Mouse (Mus musculus) lung, embryonic 16.5 days (tissue): ENCODE measurements at regions not wholly inside any gene's neighbourhood (a gene's known extent, or its start where the extent isn't known, plus 50 kb on each side); places are given as distances from the start of the nearest gene placed in this dataset.
A peak's percentile ranks its signal among the peaks of the same experiment; 100 is the strongest.

Experiments used
- ATAC-seq: fragments of 200-750 bp; cut with Nextera tagmentation; 2 replicates; pipeline ENCODE4 v1.8.0; 2017; ENCODE audit warnings: low read depth, mild to moderate bottlenecking, moderate library complexity
- H3K27ac ChIP-seq: fragments of 300-500 bp; sonication (generic); 2 replicates; pipeline ENCODE4 v1.5.1; 2014; ENCODE audit warnings: mild to moderate bottlenecking, control low read depth, low read length
- H3K27me3 ChIP-seq: fragments of 300-500 bp; sonication (generic); 2 replicates; pipeline ENCODE4 v1.6.1; 2014; ENCODE audit warnings: low read depth, low read length, mixed read lengths; ENCODE audit not compliant: control insufficient read depth, insufficient read depth
- H3K36me3 ChIP-seq: fragments of 300-500 bp; sonication (generic); 2 replicates; pipeline ENCODE4 v1.6.1; 2014; ENCODE audit warnings: low read length; ENCODE audit not compliant: control insufficient read depth, insufficient read depth
- H3K4me1 ChIP-seq: fragments of 300-500 bp; sonication (generic); replicated peaks from 2 replicates; pipeline ENCODE4 v1.6.1; 2014; ENCODE audit warnings: low read length, mixed read lengths; ENCODE audit not compliant: control insufficient read depth, insufficient read depth
- H3K4me2 ChIP-seq: fragments of 300-500 bp; sonication (generic); 2 replicates; pipeline ENCODE4 v1.6.1; 2014; ENCODE audit warnings: low read depth, low read length, control low read depth
- H3K4me3 ChIP-seq: fragments of 300-500 bp; sonication (generic); 2 replicates; pipeline ENCODE4 v1.5.1; 2014; ENCODE audit warnings: mild to moderate bottlenecking, low read length, control low read depth
- H3K9ac ChIP-seq: fragments of 300-500 bp; sonication (generic); 2 replicates; pipeline ENCODE4 v1.6.1; 2014; ENCODE audit warnings: low read length, control low read depth
- H3K9me3 ChIP-seq: fragments of 300-500 bp; sonication (generic); 2 replicates; pipeline ENCODE4 v1.6.1; 2016; ENCODE audit warnings: low read length; ENCODE audit not compliant: control insufficient read depth
- WGBS: fragments of 180-500 bp; shearing (Covaris S2); extraction: QIAGEN DNeasy Blood & Tissue Kit; methylation state at CpG from one replicate; pipeline ENCODE4 v1.1.7; 2014; 5-methylcytosine and 5-hydroxymethylcytosine counted together

DNA sequence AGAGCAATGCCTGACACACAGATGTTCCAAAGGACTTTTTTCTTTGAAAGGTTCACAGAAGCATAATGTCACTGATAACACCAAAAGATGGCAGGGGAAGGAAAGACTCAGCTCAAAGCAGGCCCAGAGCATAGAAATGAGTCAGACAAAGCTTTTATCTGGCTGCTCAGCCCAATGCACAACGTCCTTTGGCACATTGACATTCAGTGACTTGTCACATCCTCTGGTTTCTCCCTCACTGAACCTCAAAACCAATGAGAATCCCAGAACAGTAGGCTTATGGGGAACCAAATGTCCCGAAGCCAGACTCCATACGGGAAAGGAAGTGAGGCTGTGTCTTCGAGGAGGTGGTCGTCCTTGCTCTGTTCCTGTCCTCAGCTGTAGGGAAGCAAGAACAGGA is 95.2 kb upstream of the Cd180 start:
- WGBS, result 79% methylated on average over 5 of the region's 5 CpGs
- H3K36me3 ChIP-seq, result no peaks in the 10 kb centered on the region

DNA sequence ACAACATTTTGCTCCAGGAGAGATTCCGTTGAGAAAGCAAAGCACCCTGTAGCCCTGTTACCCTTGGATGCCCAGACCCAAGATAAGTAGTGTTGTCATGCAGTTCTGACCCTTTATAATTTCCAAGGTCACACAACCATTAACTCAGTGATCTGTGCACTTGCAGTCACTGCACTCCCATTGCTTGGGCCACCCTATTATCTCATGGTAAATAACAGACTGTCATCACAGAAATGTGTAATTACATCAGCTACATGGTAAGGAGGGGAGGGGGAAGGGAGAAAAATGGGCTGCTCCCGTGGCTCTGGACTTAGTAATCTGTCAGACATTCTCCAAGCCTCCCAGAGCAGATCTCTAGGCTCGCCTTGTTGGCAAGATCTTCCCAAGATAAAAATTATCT is 93.8 kb upstream of the Cd180 start:
- no peak for ATAC-seq
- no peak overlapping the region for H3K27ac ChIP-seq
- WGBS, result 36% methylated on average over 3 of the region's 3 CpGs

More for the DNA sequence above, 95.2 kb upstream of the Cd180 start:
- no peaks in the 10 kb centered on the region for H3K27me3 ChIP-seq
- no peak overlapping the region for H3K9ac ChIP-seq
- H3K4me3 ChIP-seq, result no peak overlapping the region
- H3K9me3 ChIP-seq, result no peaks in the 10 kb centered on the region
- peaks cover 16% of the 10 kb centered on the region for H3K4me1 ChIP-seq
- no peak overlapping the region for H3K27ac ChIP-seq
- no peak overlapping the region for H3K4me2 ChIP-seq
- no peak for ATAC-seq

DNA sequence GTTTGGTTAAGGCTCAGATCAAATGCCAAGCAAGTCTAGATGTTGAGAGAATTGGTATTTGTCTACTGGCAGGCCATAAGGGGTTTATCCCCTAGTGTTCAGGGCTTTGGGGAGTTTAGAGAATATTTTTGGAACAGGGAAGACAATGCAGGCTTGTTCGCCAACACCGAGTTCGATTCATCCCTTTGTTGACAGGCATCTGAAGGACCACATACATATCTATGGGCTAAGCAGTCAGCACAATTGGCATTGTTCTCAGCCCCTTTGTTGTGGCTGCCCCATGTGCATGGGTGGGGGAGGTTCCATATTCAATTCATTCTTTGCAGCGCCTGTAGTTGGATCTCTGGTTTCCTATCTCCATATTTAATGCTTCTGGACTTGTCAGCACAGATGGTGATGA is 93.3 kb upstream of the Cd180 start:
- no peak overlapping the region for H3K27ac ChIP-seq
- no peaks in the 10 kb centered on the region for H3K27me3 ChIP-seq
- 78% methylated on average over 4 of the region's 4 CpGs for WGBS
- no peak overlapping the region for H3K9ac ChIP-seq
- no peaks in the 10 kb centered on the region for H3K9me3 ChIP-seq
- no peaks in the 10 kb centered on the region for H3K36me3 ChIP-seq
- H3K4me3 ChIP-seq, result no peak overlapping the region
- H3K4me2 ChIP-seq, result no peak overlapping the region
- ATAC-seq, result no peak
- no peaks in the 10 kb centered on the region for H3K4me1 ChIP-seq

More for the DNA sequence above, 93.8 kb upstream of the Cd180 start:
- Histone ChIP-seq H3K4me1 (peaks cover 2% of the 10 kb centered on the region; the same call in 1 of the 2 replicates), H3K4me2 (no peak overlapping the region), H3K9ac (no peak overlapping the region), H3K4me3 (no peak overlapping the region), H3K9me3 (no peaks in the 10 kb centered on the region), H3K36me3 (no peaks in the 10 kb centered on the region), H3K27me3 (no peaks in the 10 kb centered on the region)

DNA sequence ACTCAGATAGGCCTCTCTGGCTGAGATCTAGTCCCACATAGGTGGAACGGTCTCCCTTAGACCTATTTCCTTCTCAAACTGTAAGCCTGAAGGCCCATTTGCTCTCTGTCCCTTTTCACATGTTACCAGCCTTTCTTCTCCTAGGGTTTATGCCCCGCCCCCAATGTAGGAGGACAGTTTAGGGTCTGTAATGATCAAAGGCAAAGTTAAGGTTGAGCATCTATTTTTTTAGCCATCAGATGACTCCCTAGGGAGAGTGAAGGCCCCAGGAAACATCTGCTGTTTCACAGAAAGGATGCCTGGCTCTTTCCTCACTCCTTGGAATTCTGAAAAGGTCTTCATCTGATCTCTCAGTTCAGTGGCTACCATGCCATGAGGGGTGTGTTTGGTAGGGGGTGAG is 68.9 kb upstream of the Cd180 start:
- Histone ChIP-seq H3K27ac (peak overlapping the region; percentile 95), H3K27me3 (no peaks in the 10 kb centered on the region), H3K4me3 (no peak overlapping the region), H3K9me3 (no peaks in the 10 kb centered on the region), H3K9ac (no peak overlapping the region), H3K4me1 (peaks cover 3% of the 10 kb centered on the region), H3K36me3 (no peaks in the 10 kb centered on the region), H3K4me2 (no peak overlapping the region)
- ATAC-seq, result 0 out of 2 replicates have a peak, but pooled peaks have one; percentile 11
- WGBS, result 87% methylated on average over 2 of the region's 2 CpGs

DNA sequence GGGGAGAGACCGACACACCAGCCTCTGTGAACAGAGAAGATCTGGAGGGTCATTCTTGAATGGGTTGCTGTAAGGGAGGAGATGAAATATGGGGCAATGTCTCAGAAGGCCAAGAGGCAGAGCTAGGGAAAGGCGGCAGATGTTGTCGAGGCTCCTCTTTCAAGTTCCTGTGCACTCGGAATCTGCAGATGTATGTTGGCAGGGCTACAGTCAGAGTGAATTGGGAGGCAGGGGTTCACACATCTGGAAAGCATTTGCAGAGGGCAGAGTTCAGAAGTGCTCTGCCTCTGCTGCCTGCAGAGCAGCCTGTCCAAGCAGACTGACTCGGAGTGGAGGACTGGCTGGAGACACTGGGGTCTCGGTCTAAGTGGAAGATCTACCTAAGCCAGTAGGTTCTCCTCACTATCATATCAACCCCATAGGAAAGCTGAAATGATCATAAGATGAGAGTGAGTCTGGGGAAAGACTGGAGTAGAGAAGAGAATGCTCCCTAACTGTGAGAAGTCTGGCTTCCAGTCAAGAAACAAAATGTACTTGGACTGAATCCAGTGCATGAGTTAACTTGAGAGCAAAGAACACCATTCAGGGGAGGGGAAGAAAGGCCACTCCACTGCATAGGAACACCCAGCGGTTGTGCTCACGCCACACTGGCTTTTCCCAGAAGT is 68.1 kb upstream of the Cd180 start:
- H3K27ac ChIP-seq, result peak overlapping the region; percentile 95
- H3K4me3 ChIP-seq, result no peak overlapping the region
- H3K36me3 ChIP-seq, result no peaks in the 10 kb centered on the region
- peak; percentile 93 for ATAC-seq
- H3K9ac ChIP-seq, result no peak overlapping the region
- no peaks in the 10 kb centered on the region for H3K27me3 ChIP-seq
- peak overlapping the region; percentile 13; the same call in 1 of the 2 replicates for H3K4me2 ChIP-seq
- 34% methylated on average over 8 of the region's 8 CpGs for WGBS
- H3K9me3 ChIP-seq, result no peaks in the 10 kb centered on the region
- peaks cover 3% of the 10 kb centered on the region for H3K4me1 ChIP-seq

DNA sequence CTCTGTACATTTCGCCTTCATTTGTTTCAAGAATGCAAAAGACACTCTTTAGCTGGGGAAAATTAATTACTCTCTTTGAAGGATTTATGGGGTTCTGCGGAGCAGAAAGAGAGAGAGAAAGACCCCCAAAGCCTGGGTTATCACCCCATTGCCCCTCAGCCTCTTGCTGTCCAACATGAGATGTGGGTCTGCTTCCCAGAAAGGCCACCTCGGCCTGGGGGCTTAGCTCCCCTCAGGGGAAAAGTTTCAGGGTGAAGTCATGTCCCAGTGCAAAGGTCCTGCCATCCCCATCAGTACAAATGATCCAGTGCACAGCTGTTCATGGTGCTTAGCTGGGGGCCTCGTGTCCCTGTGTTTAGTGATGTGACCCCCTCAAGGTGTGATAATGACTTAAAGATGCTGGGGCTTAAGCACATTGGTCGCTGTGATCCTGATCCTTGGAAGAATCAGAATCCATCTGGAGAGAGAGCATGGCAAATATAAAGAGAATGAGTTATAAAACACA is 67.5 kb upstream of the Cd180 start:
- Histone ChIP-seq H3K27me3 (no peaks in the 10 kb centered on the region), H3K9me3 (no peaks in the 10 kb centered on the region), H3K27ac (peak overlapping the region; percentile 95), H3K4me2 (no peak overlapping the region), H3K9ac (0 out of 2 replicates have a peak overlapping the region, but pooled peaks have one; percentile 18), H3K4me1 (peaks cover 3% of the 10 kb centered on the region), H3K4me3 (no peak overlapping the region), H3K36me3 (no peaks in the 10 kb centered on the region)
- ATAC-seq, result peak; percentile 7
- WGBS, result 37% methylated on average over 5 of the region's 5 CpGs

DNA sequence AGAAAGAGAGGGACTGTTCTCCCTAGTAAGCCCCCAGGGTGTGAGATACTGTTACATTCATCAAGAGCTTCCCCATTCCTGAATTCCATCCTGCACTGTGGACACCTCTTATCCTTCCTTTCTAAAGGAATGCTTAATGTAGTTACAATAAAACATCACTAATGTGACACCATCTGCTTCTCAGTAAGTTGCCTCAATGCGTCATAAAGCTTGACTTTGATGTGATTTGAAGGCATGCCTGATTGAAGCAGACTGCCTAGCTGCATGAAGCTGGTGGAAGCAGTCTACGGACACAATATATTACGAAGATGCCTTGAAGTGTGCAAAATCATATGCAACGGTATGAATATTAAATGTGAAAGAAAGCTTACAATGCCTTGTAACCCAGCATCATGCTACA is 65.6 kb upstream of the Cd180 start:
- 92% methylated on average over 4 of the region's 4 CpGs for WGBS
- Histone ChIP-seq H3K4me2 (no peak overlapping the region), H3K9ac (no peak overlapping the region), H3K27ac (no peak overlapping the region), H3K9me3 (no peaks in the 10 kb centered on the region), H3K4me3 (no peak overlapping the region), H3K4me1 (peaks cover 3% of the 10 kb centered on the region), H3K36me3 (no peaks in the 10 kb centered on the region), H3K27me3 (no peaks in the 10 kb centered on the region)
- no peak for ATAC-seq

DNA sequence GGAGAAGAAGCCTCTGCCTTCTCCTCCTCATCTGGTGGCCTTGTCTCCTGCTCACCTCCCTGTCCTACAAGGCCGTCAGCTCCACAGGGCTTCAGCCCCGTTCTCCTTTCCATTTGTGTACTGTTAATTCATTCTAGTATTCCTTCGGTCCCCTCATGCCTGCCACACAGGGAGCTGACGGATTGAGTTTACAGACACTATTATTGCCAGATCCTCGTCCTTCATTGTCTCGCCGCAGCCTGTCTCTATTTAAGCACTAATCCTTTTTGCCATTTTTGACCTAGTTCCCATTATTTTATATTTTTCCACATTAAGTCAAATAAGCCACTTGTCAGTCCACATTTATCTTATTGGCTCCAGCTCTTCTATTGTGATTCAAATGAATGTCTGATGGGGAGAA is 64.2 kb upstream of the Cd180 start:
- WGBS, result 67% methylated on average over 7 of the region's 7 CpGs
- Histone ChIP-seq H3K4me2 (no peak overlapping the region), H3K36me3 (no peaks in the 10 kb centered on the region), H3K27ac (no peak overlapping the region), H3K4me1 (peaks cover 3% of the 10 kb centered on the region), H3K27me3 (no peaks in the 10 kb centered on the region), H3K4me3 (no peak overlapping the region), H3K9me3 (no peaks in the 10 kb centered on the region), H3K9ac (no peak overlapping the region)
- no peak for ATAC-seq

DNA sequence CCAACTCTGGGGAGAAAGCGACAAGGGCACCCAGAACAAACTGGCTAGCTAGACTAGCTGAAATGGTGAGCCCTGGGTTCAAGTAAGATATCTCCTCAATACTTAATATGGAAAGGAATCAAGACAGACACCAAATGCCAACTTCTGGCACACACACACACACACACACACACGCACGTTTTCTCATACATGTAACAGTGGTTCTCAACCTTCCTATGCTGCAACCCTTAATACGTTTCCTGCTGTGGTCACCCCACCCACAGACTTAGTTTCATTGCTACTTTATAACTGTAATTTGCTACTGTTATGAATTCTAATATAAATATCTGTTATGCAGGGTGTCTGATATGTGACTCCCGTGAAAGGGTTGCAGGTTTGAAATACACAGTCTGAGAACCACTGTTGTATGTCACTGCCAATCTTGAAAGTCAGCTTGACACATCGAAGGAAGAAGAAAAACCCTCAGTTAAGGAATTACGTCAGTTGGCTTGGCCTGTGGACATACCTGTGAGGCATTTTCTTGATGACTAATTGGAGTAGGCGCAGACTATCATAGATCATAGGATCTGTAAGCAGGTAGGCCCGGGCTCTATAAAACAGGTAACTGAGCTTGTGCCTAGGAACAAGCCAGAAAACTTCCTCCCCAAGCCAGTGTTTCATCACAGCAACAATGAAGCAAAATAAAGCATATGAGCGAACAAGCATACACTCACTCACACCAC is 59.0 kb upstream of the Cd180 start:
- ATAC-seq, result no peak
- Histone ChIP-seq H3K4me2 (no peak overlapping the region), H3K36me3 (no peaks in the 10 kb centered on the region), H3K27me3 (no peaks in the 10 kb centered on the region), H3K9ac (no peak overlapping the region), H3K27ac (no peak overlapping the region), H3K4me1 (peaks cover 8% of the 10 kb centered on the region), H3K9me3 (no peaks in the 10 kb centered on the region), H3K4me3 (no peak overlapping the region)
- 90% methylated on average over 10 of the region's 10 CpGs for WGBS
